Mouse (Mus musculus): ENCODE results near the gene Cacng3. TPM values are rescaled to one million over a fixed set of nuclear protein-coding genes. Genes with fewer than 3 reads are reported as not detected.

Gene Cacng3
- 10 to 100 TPM; 62.5 to 67.0 TPM for total RNA-seq (2021)
- long read RNA-seq, transcript Cacng3-201 (4 exons, 2,777 nt): major isoform, 62 of 71 reads
- long read RNA-seq, partial matches to known transcripts: 0 of 71 reads
- long read RNA-seq, other reads (novel, unspliced or antisense): 6 of 71 reads

DNA sequence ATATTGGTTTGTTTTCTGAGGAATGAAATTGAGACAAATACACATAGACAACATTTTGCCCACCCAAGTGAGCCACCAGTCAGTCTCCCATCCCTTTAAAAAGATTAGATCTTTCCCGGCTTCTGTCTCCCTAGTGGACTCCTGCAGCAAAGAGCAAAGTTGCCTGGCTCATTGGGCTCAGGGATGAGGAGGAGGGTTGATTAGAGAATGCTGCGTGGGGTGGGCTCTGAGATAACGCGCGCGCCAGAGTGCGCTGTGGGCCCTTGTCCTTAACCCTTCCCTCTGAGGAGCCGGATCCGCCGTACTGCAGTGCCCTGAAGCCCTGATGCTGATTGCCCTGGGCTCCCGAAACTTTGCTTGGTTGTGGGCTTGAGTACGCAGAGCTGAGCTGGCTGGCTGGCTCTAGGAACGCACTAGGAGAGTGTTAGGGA lies at the start of gene Cacng3:
Cacng3 (plus strand) TSS at position 51 of the 431 bp plus-strand sequence.
- no peak for DNase-seq (ENCODE audit: low spot score in 2 of 2)

DNA sequence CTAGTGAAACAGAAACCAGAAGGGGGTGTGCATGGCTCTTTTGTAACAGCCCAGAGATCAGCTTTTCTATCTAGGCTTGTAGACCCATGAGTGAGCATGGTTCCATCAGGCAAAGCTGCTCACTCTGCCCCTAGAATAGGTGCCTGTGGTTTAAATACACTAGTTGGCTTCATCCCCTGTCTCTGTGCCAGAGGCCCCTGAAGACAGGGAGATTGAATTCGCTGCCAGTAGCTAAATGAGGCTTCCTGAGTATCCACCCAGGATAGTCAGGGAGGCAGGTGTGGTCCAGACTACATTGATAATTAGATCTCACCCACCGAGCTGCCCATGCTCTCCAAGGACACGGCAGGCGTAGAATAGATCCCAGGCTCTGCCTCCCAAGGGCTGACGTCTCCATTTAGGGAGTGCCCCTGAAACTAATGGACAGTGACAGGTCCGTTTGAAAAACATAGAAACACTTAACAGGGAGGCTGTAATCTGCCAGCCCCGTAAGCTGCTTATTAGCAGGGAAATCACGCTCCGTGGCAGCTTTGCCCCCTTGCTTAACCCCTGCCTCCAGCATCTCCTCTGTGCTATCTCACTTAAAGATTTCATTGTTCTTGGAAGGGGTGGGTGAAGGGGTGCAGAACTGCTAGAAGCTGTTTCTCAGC lies 48.0 kb upstream of the Cacng3 start:
- DNase-seq (ENCODE audit: low spot score in 2 of 2): no peak

DNA sequence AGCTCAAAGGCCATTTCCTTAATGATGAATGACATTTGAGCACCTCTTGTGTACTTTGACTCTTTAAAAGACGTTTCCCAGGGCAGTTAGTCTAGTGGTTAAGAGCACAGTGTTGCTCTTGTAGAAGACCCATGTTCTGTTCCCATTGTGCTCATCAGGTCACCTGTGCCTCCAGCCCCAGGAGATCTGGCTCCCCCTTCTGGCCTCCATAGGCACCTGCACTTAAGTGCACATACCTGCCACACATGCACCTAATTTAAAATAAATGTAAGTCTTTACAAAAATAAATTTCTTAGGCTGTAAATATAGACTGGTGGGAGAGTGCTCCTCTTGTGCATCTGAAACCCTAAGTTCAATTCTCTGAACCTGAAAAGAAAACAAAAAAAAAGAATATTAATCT lies 46.5 kb upstream of the Cacng3 start:
- no peak for DNase-seq (ENCODE audit: low spot score in 2 of 2)

- no peak for DNase-seq (ENCODE audit: low spot score in 2 of 2)
Observed at GRCm38 (mm10) chr7:122628050-122628449, 42.2 kb upstream of the Cacng3 start.

DNA sequence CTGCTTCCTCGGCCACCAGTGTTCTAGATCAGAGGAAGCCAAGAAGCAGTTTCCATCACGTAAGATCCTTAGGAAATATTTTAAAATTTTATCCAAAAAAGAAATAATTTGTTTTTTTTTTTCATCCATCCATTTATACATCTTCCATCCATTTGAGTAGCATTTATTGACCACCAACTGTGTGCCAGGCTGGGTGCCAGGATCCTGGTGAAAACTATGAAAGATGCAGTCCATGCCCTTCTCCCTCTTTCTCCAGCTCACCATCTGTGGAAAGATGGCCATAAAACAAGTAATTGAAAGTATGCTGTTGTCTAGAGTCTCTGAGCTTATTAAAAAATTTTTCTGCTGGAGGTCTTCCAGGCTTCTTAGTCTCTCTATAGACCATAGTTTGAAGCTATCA lies 39.9 kb upstream of the Cacng3 start:
- DNase-seq (ENCODE audit: low spot score in 2 of 2): no peak

GRCm38 (mm10) chr7:122631151-122631550 lies 39.1 kb upstream of the Cacng3 start:
- DNase-seq (ENCODE audit: low spot score in 2 of 2): no peak

DNA sequence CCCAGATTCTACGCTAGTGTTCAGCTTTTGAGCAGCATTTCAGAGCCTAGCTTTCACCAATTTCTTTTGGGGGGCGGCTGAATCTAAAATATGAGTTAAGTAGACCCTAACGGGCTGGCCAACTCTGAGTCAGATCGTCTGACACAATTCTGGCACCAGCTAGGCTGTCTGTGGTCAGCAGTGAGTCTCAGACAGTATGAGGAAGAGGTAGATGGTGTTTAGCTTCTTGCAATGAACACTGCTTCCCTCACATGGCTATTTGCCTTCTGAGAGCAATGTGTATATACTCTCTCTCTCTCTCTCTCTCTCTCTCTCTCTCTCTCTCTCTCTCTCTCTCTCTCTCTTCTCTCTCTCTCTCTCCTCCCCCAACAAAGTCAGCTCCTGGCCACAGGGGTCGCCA lies 37.3 kb upstream of the Cacng3 start:
- no peak for DNase-seq (ENCODE audit: low spot score in 2 of 2)

GRCm38 (mm10) chr7:122633463-122633862 lies 36.8 kb upstream of the Cacng3 start:
- DNase-seq (ENCODE audit: low spot score in 2 of 2): no peak

- DNase-seq (ENCODE audit: low spot score in 2 of 2): peak; percentile 42 to 64
Observed at GRCm38 (mm10) chr7:122643676-122644075, 26.6 kb upstream of the Cacng3 start.

GRCm38 (mm10) chr7:122649306-122649705 lies 21.0 kb upstream of the Cacng3 start:
- peak; percentile 50 to 68 for DNase-seq (ENCODE audit: low spot score in 2 of 2)

- no peak for DNase-seq (ENCODE audit: low spot score in 2 of 2)
Observed at GRCm38 (mm10) chr7:122652523-122652922, 17.8 kb upstream of the Cacng3 start.

GRCm38 (mm10) chr7:122656671-122657070 lies 13.6 kb upstream of the Cacng3 start:
- no peak for DNase-seq (ENCODE audit: low spot score in 2 of 2)

GRCm38 (mm10) chr7:122657423-122658126 lies 12.7 kb upstream of the Cacng3 start:
- no peak for DNase-seq (ENCODE audit: low spot score in 2 of 2)

- no peak for DNase-seq (ENCODE audit: low spot score in 2 of 2)
Observed at GRCm38 (mm10) chr7:122665311-122666049, 4.8 kb upstream of the Cacng3 start.

DNA sequence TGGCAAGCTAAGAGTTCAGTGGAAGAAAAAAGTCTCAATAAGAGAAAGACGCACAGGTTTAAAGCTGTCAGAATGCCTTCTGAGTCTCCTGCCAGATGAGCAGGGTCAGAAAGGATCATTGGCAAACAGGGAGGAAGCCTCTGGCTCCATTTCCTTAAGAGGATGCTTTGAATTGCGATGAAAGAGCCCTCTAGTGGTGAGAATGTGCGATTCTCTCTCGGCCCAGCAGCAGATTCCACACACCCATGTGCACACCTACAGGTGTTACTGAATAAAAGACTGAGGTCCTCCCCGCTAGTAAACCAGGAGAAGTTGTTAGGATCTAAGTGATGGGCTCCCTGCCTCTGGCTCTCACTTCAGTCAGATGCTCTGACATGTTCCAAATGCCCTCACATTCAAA lies 2.4 kb upstream of the Cacng3 start:
- peak in 1 of 2 experiments; percentile 67 for DNase-seq (ENCODE audit: low spot score in 2 of 2)

DNA sequence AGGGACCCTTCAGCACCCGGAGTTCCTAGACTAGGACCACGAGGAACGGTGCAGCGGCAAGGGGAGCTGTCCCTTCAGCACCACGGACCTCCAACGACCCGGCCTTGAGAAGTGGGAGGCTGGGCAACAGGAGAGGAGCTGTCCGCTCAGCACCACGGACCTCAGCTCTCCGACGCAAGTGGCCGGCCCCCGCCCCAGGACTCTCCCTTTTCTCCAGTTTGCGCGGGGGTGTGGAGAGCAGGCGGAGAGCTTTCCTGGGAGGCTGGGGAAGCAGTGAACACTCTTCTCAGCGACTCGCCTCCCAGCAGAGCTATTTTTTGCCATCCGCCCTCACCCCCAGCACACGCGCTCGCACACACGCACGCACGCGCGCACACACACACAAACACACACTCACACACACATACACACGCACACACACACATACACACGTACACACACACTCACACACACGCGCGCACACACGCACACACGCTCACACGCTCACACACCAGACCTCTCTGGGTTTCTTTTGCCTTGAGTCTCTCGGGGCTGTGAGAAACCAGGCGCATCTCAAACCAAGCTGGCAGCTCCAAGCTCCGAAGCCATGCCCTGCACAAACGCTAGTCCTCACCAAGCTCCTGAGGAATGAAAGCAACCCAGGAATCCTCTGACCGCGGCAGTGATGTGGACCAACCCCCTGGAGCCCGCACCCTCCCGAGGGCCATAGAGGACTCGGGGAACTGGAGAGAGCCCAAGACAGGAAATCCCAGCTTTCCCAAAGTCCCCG lies 765 bp downstream of the Cacng3 start:
- DNase-seq (ENCODE audit: low spot score in 2 of 2): peak; percentile 64 to 76

GRCm38 (mm10) chr7:122672981-122673380 lies 2.7 kb downstream of the Cacng3 start:
- DNase-seq (ENCODE audit: low spot score in 2 of 2): peak in 1 of 2 experiments; percentile 52

DNA sequence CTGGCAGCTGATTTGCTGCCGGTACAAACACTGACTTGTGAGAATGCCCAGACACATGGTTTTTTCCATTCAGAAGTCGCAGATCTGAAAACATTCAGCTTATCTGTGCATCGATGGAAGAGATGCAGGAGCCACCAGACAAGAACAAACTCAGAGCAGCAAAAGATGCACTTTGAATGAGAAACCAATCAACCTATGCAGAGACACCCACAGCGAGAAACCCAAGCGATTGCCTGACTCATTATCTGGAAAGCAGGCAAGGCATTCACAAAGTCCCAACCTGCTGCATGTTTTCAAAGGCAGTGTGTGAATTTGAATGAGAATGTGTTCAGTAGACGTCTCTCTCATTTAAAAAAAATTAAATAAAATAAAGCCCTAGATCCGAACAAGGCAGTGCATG lies 4.9 kb downstream of the Cacng3 start:
- peak; percentile 35 to 63 for DNase-seq (ENCODE audit: low spot score in 2 of 2)

DNA sequence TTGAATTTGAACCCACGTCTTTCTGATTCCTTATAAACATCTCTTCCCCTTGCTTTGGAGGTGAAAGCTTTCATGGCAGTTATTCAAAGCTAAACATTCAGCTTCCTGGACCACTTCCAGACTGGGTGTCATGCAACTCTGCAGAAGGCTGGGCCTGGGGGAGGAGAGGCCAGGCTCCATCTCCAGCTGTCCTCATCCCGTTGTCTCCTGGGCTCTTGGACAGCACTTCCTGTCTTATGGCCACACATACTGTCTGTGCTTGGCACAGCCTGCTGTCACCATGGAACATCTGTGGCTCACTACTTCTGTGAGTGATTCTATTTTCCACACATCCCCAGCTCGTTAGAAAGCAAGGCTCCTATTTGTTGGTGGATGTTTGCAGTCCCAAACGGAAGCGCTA lies 31.5 kb downstream of the Cacng3 start:
- DNase-seq (ENCODE audit: low spot score in 2 of 2): peak; percentile 13 to 55

GRCm38 (mm10) chr7:122702443-122702842 lies 32.2 kb downstream of the Cacng3 start:
- no peak for DNase-seq (ENCODE audit: low spot score in 2 of 2)

- DNase-seq (ENCODE audit: low spot score in 2 of 2): no peak
Observed at GRCm38 (mm10) chr7:122706736-122707135, 36.4 kb downstream of the Cacng3 start.
